Mouse (Mus musculus) stomach, embryonic 16.5 days (tissue): ENCODE measurements around the gene Gm47995. TPM values are rescaled to one million over a fixed set of nuclear protein-coding genes. Genes with fewer than 3 reads are reported as not detected.

Experiments
- polyA plus RNA-seq: library from polyadenylated mRNA; unstranded; fragments of >200 nt; fragmentation: Nextera tagmentation; extraction: Ambion mirVana; gene quantifications from 2 replicates; pipeline ENCODE4 v1.2.1, GENCODE M21; 2015

Gene Gm47995
- polyA plus RNA-seq, 1 experiment from 2014 or later, result not detected

Other genes with a start within 250 kb of the Gm47995 start
- 11.8 and 13.6 TPM in 2 replicates for gene Hmcn1, start 205.0 kb upstream of the Gm47995 start, polyA plus RNA-seq
- gene Gm47985, start 15.9 kb upstream of the Gm47995 start, polyA plus RNA-seq, result 0.08 and 0.15 TPM in 2 replicates
- gene Gm8947, start 6.1 kb upstream of the Gm47995 start, polyA plus RNA-seq, result 0.10 and 0.15 TPM in 2 replicates
- gene 3110040M04Rik, start 5.7 kb downstream of the Gm47995 start, polyA plus RNA-seq, result 0.14 TPM in 1 of 2 replicates, not detected in the other
- gene Gm47996, start 11.7 kb downstream of the Gm47995 start, polyA plus RNA-seq, result not detected in 2 replicates
- gene Ivns1abp, start 146.0 kb downstream of the Gm47995 start, polyA plus RNA-seq, result 215 and 222 TPM in 2 replicates
- 19.7 and 32.4 TPM in 2 replicates for gene Swt1, start 230.0 kb downstream of the Gm47995 start, polyA plus RNA-seq
- gene Trmt1l, start 230.1 kb downstream of the Gm47995 start, polyA plus RNA-seq, result 30.7 and 33.8 TPM in 2 replicates